Mouse (Mus musculus) embryonic fibroblast, embryonic 13.5 days (primary cell): ENCODE results near the gene Grk2. TPM values are rescaled to one million over a fixed set of nuclear protein-coding genes. Genes with fewer than 3 reads are reported as not detected.

Experiments
- H3K27ac ChIP-seq: 2 replicates; pipeline ENCODE4 v1.5.1; 2012; ENCODE audit warnings: low read length, control low read depth, inconsistent platforms; ENCODE audit not compliant: insufficient read depth
- H3K4me1 ChIP-seq: 2 replicates; pipeline ENCODE4 v1.6.1; 2011; ENCODE audit warnings: low read length; ENCODE audit not compliant: control insufficient read depth, insufficient read depth
- H3K4me3 ChIP-seq: 2 replicates; pipeline ENCODE4 v1.5.1; 2011; ENCODE audit warnings: mild to moderate bottlenecking, control low read depth, low read length; ENCODE audit not compliant: insufficient read depth
- CTCF ChIP-seq: IDR thresholded peaks from 2 replicates; pipeline ENCODE4 v1.5.1; 2011; ENCODE audit warnings: mild to moderate bottlenecking, control low read depth, low read length, moderate library complexity, borderline replicate concordance; ENCODE audit not compliant: insufficient read depth
- POLR2A ChIP-seq: IDR thresholded peaks from 2 replicates; pipeline ENCODE4 v1.6.1; 2011; ENCODE audit warnings: low read depth, mild to moderate bottlenecking, control low read depth, low read length, moderate library complexity
- polyA plus RNA-seq: library from polyadenylated mRNA; stranded (reverse); fragments of >200 nt; gene quantifications from 2 replicates; pipeline ENCODE4 v1.2.4, GENCODE M21; 2011; ENCODE audit warnings: low read depth; ENCODE audit not compliant: missing spikeins, insufficient read length

Gene Grk2
- polyA plus RNA-seq: 40.5 and 41.6 TPM in 2 replicates

DNA sequence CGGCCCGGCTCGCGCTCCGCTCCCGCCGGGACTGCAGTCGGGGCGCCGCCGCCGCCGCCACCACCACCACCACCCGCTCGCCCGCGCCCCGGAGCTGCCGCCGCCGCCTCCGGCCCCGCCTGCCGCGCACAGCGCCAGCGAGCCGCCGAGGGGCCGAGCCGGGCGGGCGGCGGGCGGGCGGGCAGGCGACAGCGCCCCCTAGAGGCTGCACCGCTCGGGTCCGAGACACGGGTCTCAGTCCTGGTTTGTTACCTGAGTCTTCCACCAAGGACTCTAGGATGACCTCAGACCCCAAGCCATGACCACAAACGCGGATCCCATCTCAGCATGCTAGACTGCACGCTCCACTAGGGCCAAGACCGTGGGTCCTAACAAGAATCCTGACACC is at the start of gene Grk2:
Gene Grk2 (minus strand): TSS at position 33 of the 388 bp plus-strand sequence.
- TF ChIP-seq POLR2A (no peak; the same call in 1 of the 2 replicates), CTCF (0 out of 2 replicates have a peak, but pooled peaks have one; percentile 32)
- Histone ChIP-seq H3K4me3 (peak within 1 kb of the TSS; percentile 66), H3K4me1 (peaks cover 17% of the 10 kb centered on the region), H3K27ac (no peak within 1 kb of the TSS)

GRCm38 (mm10) chr19:4349455-4349854 is 43.4 kb upstream of the Grk2 start:
- Histone ChIP-seq H3K27ac (no peak overlapping the region), H3K4me1 (no peaks in the 10 kb centered on the region), H3K4me3 (no peak overlapping the region)
- no peak for TF ChIP-seq POLR2A
- TF ChIP-seq CTCF: no peak

DNA sequence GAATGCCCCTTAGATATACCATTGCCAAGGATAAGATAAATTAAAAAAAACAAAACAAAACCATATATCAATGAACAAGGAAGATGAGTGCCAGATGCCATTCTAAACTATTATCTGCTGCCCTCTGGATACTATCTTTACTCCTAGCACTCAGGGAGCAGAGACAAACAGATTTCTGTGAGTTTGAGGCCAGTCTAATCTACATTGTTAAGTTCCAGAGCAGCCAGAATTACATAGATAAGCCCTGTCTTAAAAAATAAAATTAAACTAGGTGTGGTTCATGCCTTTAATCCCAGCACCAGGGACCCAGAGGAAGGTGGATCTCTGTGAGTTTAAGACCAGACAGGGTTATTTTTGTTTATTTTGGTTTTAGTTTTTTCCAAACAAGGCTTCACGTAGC is 40.5 kb upstream of the Grk2 start:
- TF ChIP-seq CTCF: no peak
- TF ChIP-seq POLR2A: no peak
- Histone ChIP-seq H3K4me1 (no peaks in the 10 kb centered on the region), H3K4me3 (no peak overlapping the region)

GRCm38 (mm10) chr19:4338162-4338561 is 32.1 kb upstream of the Grk2 start:
- Histone ChIP-seq H3K27ac (no peak overlapping the region), H3K4me1 (peaks cover 6% of the 10 kb centered on the region; the same call in 1 of the 2 replicates), H3K4me3 (no peak overlapping the region)
- TF ChIP-seq POLR2A: no peak
- peak; percentile 46; the same call in 1 of the 2 replicates for TF ChIP-seq CTCF

More for the DNA sequence above, 40.5 kb upstream of the Grk2 start:
- H3K27ac ChIP-seq: no peak overlapping the region

- Histone ChIP-seq H3K27ac (peak overlapping the region; percentile 89), H3K4me1 (peaks cover 12% of the 10 kb centered on the region), H3K4me3 (peak overlapping the region; percentile 86)
- TF ChIP-seq POLR2A (peak; percentile 97), CTCF (no peak)
Observed at GRCm38 (mm10) chr19:4333791-4334190, 27.8 kb upstream of the Grk2 start.

- H3K4me3 ChIP-seq: peak overlapping the region; percentile 86
- peak; percentile 45 for TF ChIP-seq POLR2A
- TF ChIP-seq CTCF: no peak
- peak overlapping the region; percentile 89 for H3K27ac ChIP-seq
- peaks cover 12% of the 10 kb centered on the region for H3K4me1 ChIP-seq
Observed at GRCm38 (mm10) chr19:4333100-4333775, 27.2 kb upstream of the Grk2 start.

GRCm38 (mm10) chr19:4332653-4333052 is 26.6 kb upstream of the Grk2 start:
- Histone ChIP-seq H3K27ac (peak overlapping the region; percentile 89), H3K4me1 (peaks cover 12% of the 10 kb centered on the region), H3K4me3 (peak overlapping the region; percentile 86)
- TF ChIP-seq POLR2A: peak; percentile 46; the same call in 1 of the 2 replicates
- no peak for TF ChIP-seq CTCF

DNA sequence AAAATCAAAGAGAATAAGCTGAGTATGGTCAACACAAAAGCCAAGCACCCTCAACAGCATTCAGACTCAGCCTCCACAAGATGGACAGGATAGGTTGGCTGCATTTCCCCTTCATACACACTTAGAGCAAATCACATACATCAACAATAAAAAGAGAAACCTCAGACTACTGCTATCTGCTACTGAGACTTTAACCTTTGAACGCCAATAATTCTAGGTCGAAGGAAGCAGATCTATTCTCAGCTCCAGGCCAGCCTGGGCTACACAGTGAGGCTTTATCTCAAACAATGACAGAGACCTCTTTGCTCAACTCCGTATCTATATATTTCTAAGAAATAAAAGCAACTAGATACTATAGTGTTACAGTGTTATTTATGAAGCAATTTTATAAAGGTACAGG is 25.3 kb upstream of the Grk2 start:
- peak overlapping the region; percentile 50; the same call in 1 of the 2 replicates for H3K4me3 ChIP-seq
- TF ChIP-seq CTCF: no peak
- TF ChIP-seq POLR2A: no peak
- H3K27ac ChIP-seq: no peak overlapping the region

DNA sequence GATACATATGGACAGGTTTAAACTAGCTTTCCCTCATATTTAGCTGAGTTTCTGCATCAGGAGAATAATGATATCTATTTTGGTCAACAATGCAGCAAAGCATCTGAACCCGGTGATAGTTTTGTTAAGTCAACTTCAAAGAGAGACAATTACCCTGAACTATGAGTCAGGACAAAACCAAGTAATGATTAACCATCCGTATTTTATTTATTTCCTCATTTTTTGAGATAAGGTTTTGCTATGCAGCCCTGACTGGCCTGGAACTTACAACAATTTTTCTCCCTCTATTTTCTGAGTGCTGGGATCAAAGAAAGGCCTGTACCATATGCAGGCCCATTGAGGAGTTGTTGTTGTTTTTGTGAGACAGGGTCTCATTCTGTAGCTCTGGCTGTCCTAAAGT is 24.6 kb upstream of the Grk2 start:
- TF ChIP-seq POLR2A (no peak), CTCF (no peak)
- Histone ChIP-seq H3K4me3 (no peak overlapping the region), H3K4me1 (peaks cover 12% of the 10 kb centered on the region), H3K27ac (no peak overlapping the region)

More for the DNA sequence above, 25.3 kb upstream of the Grk2 start:
- H3K4me1 ChIP-seq: peaks cover 12% of the 10 kb centered on the region

DNA sequence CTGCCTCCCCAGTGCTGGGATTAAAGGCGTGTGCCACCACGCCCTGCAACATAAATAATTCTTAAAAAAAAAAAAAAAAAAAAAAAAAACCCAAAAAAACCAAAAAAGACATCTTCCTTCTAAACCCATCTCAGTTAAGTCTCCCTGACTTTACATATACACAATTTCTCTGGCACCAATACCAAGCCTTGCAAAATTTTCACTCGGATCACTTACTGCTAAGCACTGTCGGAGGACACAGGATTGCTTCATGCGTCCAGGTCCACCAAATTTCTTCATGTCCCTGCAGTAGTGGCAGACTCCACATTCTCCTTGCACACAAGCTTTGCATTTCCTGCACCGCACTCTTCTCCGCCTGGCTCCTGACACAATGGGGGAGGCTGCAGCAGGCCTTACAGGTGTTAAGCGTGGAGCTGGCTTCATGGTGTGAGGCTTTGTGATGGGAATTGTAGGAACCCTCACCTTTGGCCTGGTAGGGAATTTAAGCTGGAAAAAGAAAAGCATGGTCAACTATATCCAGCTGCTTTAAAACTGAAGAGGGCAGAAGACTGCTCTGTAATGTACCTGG is 22.8 kb upstream of the Grk2 start:
- Histone ChIP-seq H3K4me3 (no peak overlapping the region), H3K4me1 (peaks cover 6% of the 10 kb centered on the region; the same call in 1 of the 2 replicates), H3K27ac (no peak overlapping the region)
- TF ChIP-seq POLR2A (no peak), CTCF (no peak)
